Mouse (Mus musculus) kidney, postnatal 0 days (tissue): ENCODE data around the gene Bcap29. TPM values are rescaled to one million over a fixed set of nuclear protein-coding genes. Genes with fewer than 3 reads are reported as not detected.

Experiments
- ATAC-seq: fragments of 200-750 bp; cut with Nextera tagmentation; replicated peaks from 2 replicates; pipeline ENCODE4 v1.8.0; 2017; ENCODE audit warnings: low read depth, moderate number of reproducible peaks, moderate TSS enrichment, moderate library complexity; ENCODE audit not compliant: low FRiP score
- DNase-seq: peaks from one replicate; pipeline ENCODE4 v3.0.0-alpha.2; 2016; ENCODE audit warnings: low spot score
- H3K27ac ChIP-seq: fragments of 300-500 bp; sonication (generic); 2 replicates; pipeline ENCODE4 v1.5.1; 2014; ENCODE audit warnings: mild to moderate bottlenecking
- H3K27me3 ChIP-seq: fragments of 300-500 bp; sonication (generic); 2 replicates; pipeline ENCODE4 v1.6.1; 2014; ENCODE audit warnings: low read length, mixed read lengths; ENCODE audit not compliant: insufficient read depth
- H3K36me3 ChIP-seq: fragments of 300-500 bp; sonication (generic); 2 replicates; pipeline ENCODE4 v1.6.1; 2014; ENCODE audit warnings: low read length, mixed read lengths; ENCODE audit not compliant: insufficient read depth
- H3K4me1 ChIP-seq: fragments of 300-500 bp; sonication (generic); replicated peaks from 2 replicates; pipeline ENCODE4 v1.6.1; 2014; ENCODE audit warnings: antibody characterized with exemption, low read length, mixed read lengths; ENCODE audit not compliant: insufficient read depth
- H3K4me2 ChIP-seq: fragments of 300-500 bp; sonication (generic); 2 replicates; pipeline ENCODE4 v1.6.1; 2014; ENCODE audit warnings: mild to moderate bottlenecking, low read length, moderate library complexity, mixed read lengths
- H3K4me3 ChIP-seq: fragments of 300-500 bp; sonication (generic); replicated peaks from 2 replicates; pipeline ENCODE4 v1.5.1; 2014; ENCODE audit warnings: low read depth, low read length
- H3K9ac ChIP-seq: fragments of 300-500 bp; sonication (generic); 2 replicates; pipeline ENCODE4 v1.6.1; 2014; ENCODE audit warnings: low read depth, low read length
- H3K9me3 ChIP-seq: fragments of 300-500 bp; sonication (generic); replicated peaks from 2 replicates; pipeline ENCODE4 v1.6.1; 2016; ENCODE audit warnings: low read length, inconsistent platforms, mixed read lengths
- CTCF ChIP-seq: IDR thresholded peaks from 2 replicates; pipeline ENCODE4 v1.5.1; 2016; ENCODE audit warnings: antibody characterized with exemption, low read depth, mild to moderate bottlenecking, moderate library complexity
- WGBS: fragments of 180-500 bp; shearing (Covaris S2); extraction: QIAGEN DNeasy Blood & Tissue Kit; methylation state at CpG from one replicate; pipeline ENCODE4 v1.1.7; 2014; 5-methylcytosine and 5-hydroxymethylcytosine counted together
- polyA plus RNA-seq: library from polyadenylated mRNA; unstranded; fragments of >200 nt; fragmentation: Nextera tagmentation; extraction: Ambion mirVana; gene quantifications from 2 replicates; pipeline ENCODE4 v1.2.1, GENCODE M21; 2015

Gene Bcap29
- polyA plus RNA-seq, 1 experiment from 2014 or later: 35.3 TPM

DNA sequence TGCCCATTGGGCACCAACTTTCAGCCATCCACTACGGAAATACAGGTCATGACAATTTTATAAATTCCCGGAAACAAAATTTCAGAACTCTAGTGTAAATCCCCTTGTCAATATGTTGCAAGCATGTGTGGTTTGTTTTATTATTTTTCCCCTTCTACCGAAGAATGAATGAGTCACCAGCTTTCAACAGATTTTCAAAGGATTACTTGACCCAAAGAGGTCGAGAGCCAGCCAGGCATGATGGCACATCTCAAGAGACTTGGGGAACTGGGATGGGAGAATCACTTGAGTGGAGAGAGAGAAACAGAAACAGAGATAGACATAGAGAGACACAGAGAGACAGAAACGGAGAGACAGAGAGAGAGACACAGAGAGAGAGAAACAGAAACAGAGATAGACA, 73.7 kb downstream of the Bcap29 start:
- 70% methylated on average over 5 of the region's 5 CpGs for WGBS
- H3K27me3 ChIP-seq: peaks cover 45% of the 10 kb centered on the region

GRCm38 (mm10) chr12:31560002-31560401, 74.5 kb downstream of the Bcap29 start:
- Histone ChIP-seq H3K36me3 (no peaks in the 10 kb centered on the region), H3K4me1 (peaks cover 6% of the 10 kb centered on the region; the same call in 1 of the 2 replicates), H3K9ac (no peak overlapping the region), H3K4me3 (peak overlapping the region; percentile 39; the same call in 1 of the 2 replicates), H3K27ac (no peak overlapping the region), H3K4me2 (peak overlapping the region; percentile 88; the same call in 1 of the 2 replicates), H3K27me3 (peaks cover 46% of the 10 kb centered on the region), H3K9me3 (no peaks in the 10 kb centered on the region)
- WGBS: 14% methylated on average over 5 of the region's 5 CpGs
- ATAC-seq (no peak), DNase-seq (no peak)
- no peak for TF ChIP-seq CTCF

More for the DNA sequence above, 73.7 kb downstream of the Bcap29 start:
- Histone ChIP-seq H3K4me3 (no peak overlapping the region), H3K4me1 (peaks cover 6% of the 10 kb centered on the region; the same call in 1 of the 2 replicates), H3K4me2 (no peak overlapping the region), H3K27ac (no peak overlapping the region), H3K9me3 (no peaks in the 10 kb centered on the region), H3K9ac (no peak overlapping the region), H3K36me3 (no peaks in the 10 kb centered on the region)
- DNase-seq (no peak), ATAC-seq (no peak)
- TF ChIP-seq CTCF: no peak

GRCm38 (mm10) chr12:31554371-31554770, 80.1 kb downstream of the Bcap29 start:
- no peak for ATAC-seq

DNA sequence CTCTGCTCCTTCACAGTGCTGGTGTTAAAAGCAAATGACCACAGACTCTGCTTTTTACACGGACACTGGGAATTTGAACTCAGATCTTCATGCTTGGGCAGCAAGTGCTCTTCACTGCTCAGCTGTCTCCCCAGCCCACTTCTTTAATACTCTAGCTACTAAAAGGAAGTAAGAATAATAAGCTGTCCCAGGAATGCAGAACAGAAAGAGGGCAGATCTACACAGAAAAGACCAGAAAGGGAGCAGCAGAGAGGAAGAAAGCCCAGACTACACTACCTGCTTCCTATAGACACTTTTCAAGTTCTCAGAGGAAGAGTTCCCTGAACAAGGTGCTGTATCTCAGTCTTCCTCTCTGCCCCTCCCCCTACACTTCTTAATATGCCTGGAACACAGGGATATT, 83.2 kb downstream of the Bcap29 start:
- DNase-seq (no peak), ATAC-seq (no peak)
- Histone ChIP-seq H3K9ac (no peak overlapping the region), H3K9me3 (no peaks in the 10 kb centered on the region), H3K4me2 (no peak overlapping the region), H3K27ac (no peak overlapping the region), H3K4me3 (no peak overlapping the region), H3K27me3 (0 out of 2 replicates have a peak, but pooled peaks cover 7% of the 10 kb centered on the region), H3K4me1 (no peaks in the 10 kb centered on the region), H3K36me3 (no peaks in the 10 kb centered on the region)
- WGBS: 75% methylated on average over 1 of the region's 1 CpGs
- TF ChIP-seq CTCF: no peak

More at GRCm38 (mm10) chr12:31554371-31554770, 80.1 kb downstream of the Bcap29 start:
- no peak for TF ChIP-seq CTCF
- Histone ChIP-seq H3K27me3 (peaks cover 29% of the 10 kb centered on the region), H3K4me1 (peaks cover 6% of the 10 kb centered on the region; the same call in 1 of the 2 replicates), H3K9ac (no peak overlapping the region), H3K9me3 (no peaks in the 10 kb centered on the region), H3K4me3 (no peak overlapping the region), H3K27ac (no peak overlapping the region), H3K36me3 (no peaks in the 10 kb centered on the region), H3K4me2 (no peak overlapping the region)
- WGBS: 50% methylated on average over 1 of the region's 1 CpGs
- no peak for DNase-seq

DNA sequence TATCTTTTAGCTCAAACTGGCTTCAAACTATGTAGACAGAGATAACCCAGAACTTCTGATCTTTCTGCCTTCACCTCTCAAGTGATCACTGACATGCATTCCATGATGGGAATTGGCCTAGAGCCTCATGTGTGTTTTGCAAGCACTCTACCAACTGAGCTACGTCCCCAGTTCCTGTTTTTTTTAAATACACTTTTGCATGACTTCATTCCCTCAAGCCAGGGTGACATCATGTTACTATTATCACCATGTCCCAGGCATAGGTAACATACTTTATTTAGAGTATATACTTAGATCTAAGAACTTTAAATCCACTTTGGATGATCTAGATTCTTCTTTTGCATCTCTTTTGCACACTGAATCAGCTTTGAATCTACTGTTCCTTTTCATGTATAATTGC, 88.4 kb downstream of the Bcap29 start:
- H3K9me3 ChIP-seq: no peaks in the 10 kb centered on the region
- H3K9ac ChIP-seq: no peak overlapping the region
- ATAC-seq (no peak), DNase-seq (no peak)
- no peak overlapping the region for H3K4me3 ChIP-seq
- 57% methylated on average over 1 of the region's 1 CpGs for WGBS
- H3K27ac ChIP-seq: no peak overlapping the region
- H3K4me2 ChIP-seq: no peak overlapping the region
- H3K4me1 ChIP-seq: no peaks in the 10 kb centered on the region
- no peaks in the 10 kb centered on the region for H3K27me3 ChIP-seq
- H3K36me3 ChIP-seq: no peaks in the 10 kb centered on the region
- TF ChIP-seq CTCF: no peak

DNA sequence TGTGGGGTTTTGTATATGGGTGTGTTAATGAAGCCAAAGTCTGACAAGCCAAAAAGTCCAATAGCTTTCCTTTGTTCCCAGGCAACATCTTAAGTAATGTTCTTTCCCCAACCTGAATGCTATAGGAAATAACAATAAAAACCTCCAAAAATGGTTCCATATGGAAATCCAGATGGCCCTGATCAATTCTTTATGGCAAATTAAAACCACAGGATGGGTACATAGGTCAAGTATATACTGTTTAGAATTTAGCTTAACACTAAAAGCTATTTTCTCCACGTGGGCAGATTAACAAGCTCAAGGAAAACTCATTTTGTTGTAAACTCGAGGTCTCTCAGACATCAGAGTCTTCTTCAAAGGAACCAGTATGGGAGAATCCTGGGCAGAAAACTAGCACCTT, 89.2 kb downstream of the Bcap29 start:
- Histone ChIP-seq H3K4me3 (no peak overlapping the region), H3K27ac (no peak overlapping the region), H3K4me2 (no peak overlapping the region), H3K27me3 (no peaks in the 10 kb centered on the region), H3K4me1 (no peaks in the 10 kb centered on the region), H3K36me3 (no peaks in the 10 kb centered on the region), H3K9me3 (no peaks in the 10 kb centered on the region), H3K9ac (no peak overlapping the region)
- no peak for ATAC-seq
- TF ChIP-seq CTCF: no peak
- 41% methylated on average over 2 of the region's 2 CpGs for whole genome bisulfite sequencing
- no peak for DNase-seq

GRCm38 (mm10) chr12:31541541-31541940, 92.9 kb downstream of the Bcap29 start:
- no peaks in the 10 kb centered on the region for H3K27me3 ChIP-seq
- H3K4me1 ChIP-seq: peaks cover 4% of the 10 kb centered on the region; the same call in 1 of the 2 replicates
- DNase-seq (no peak), ATAC-seq (no peak)
- H3K9ac ChIP-seq: no peak overlapping the region
- no peak overlapping the region for H3K27ac ChIP-seq
- H3K4me2 ChIP-seq: no peak overlapping the region
- no peaks in the 10 kb centered on the region for H3K9me3 ChIP-seq
- no peak overlapping the region for H3K4me3 ChIP-seq
- H3K36me3 ChIP-seq: no peaks in the 10 kb centered on the region
- 65% methylated on average over 5 of the region's 5 CpGs for WGBS
- TF ChIP-seq CTCF: no peak

Other genes starting within 250 kb of the Bcap29 start
- 0.05 TPM in 1 of 2 replicates, not detected in the other for gene Slc26a3, start 243.8 kb downstream of the Bcap29 start, polyA plus RNA-seq
- gene Cbll1, start 135.0 kb downstream of the Bcap29 start, polyA plus RNA-seq: 11.2 and 13.1 TPM in 2 replicates
- gene Slc26a4, start 74.7 kb downstream of the Bcap29 start, polyA plus RNA-seq: 5.9 and 6.7 TPM in 2 replicates
- gene Dus4l, start 20.2 kb upstream of the Bcap29 start, polyA plus RNA-seq: 12.8 and 13.4 TPM in 2 replicates
- gene Cog5, start 20.2 kb upstream of the Bcap29 start, polyA plus RNA-seq: 22.9 and 24.1 TPM in 2 replicates
- gene Gpr22, start 79.3 kb upstream of the Bcap29 start, polyA plus RNA-seq: 0.25 and 0.45 TPM in 2 replicates